Mouse (Mus musculus): Measurements from ENCODE around the gene Syn3. TPM values are rescaled to one million over a fixed set of nuclear protein-coding genes. Genes with fewer than 3 reads are reported as not detected.
"Not testable (repeated sequence)": the region's sequence is repeated elsewhere in the genome, so short reads cannot be mapped to it uniquely, and the experiment has no call there.

Gene Syn3
- polyA plus RNA-seq, 1 experiment from 2014 or later = 5.9 TPM

DNA sequence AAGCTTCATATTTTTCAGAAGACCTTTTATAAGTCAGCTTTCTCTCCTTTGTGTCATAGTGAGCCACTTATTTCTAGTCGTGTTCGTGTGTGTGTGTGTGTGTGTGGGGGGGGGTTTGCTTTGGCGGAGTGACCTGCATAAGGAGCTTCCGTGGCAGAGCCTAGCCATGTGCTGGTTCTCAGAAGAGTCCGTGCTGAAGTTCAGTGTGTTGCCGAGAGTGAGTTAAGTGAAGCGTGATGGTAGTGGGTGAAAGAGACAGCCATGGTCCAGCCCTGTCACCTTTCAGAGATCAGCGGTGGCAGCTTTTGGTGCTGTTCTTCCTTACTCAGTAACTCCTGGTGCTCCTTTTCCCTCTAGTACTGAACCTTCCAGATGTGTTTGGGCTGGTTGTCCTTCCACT lies 454.6 kb downstream of the Syn3 start:
- H3K9me3 ChIP-seq (replicated peaks; ENCODE audit: low read length) = no peaks in the 10 kb centered on the region
- no peak for TF ChIP-seq CTCF (IDR thresholded peaks at IDR 0.05; ENCODE audit: low read depth)
- WGBS = 83% methylated on average over 8 of the region's 8 CpGs
- ATAC-seq (replicated peaks; ENCODE audit: low FRiP score, low read depth) (0 out of 2 replicates have a peak, but pooled peaks have one; percentile 40), DNase-seq (ENCODE audit: low spot score) (no peak)
- H3K27me3 ChIP-seq (ENCODE audit: insufficient read depth, low read length) = no peaks in the 10 kb centered on the region
- no peak overlapping the region for H3K4me2 ChIP-seq (ENCODE audit: low read length)
- H3K9ac ChIP-seq (ENCODE audit: low read depth, low read length) = no peak overlapping the region
- H3K36me3 ChIP-seq (ENCODE audit: insufficient read depth, low read length) = peaks cover 22% of the 10 kb centered on the region
- no peak overlapping the region for H3K4me3 ChIP-seq (replicated peaks; ENCODE audit: low read depth, low read length)
- no peak overlapping the region for H3K27ac ChIP-seq
- no peaks in the 10 kb centered on the region for H3K4me1 ChIP-seq (replicated peaks; ENCODE audit: insufficient read depth, low read length)

DNA sequence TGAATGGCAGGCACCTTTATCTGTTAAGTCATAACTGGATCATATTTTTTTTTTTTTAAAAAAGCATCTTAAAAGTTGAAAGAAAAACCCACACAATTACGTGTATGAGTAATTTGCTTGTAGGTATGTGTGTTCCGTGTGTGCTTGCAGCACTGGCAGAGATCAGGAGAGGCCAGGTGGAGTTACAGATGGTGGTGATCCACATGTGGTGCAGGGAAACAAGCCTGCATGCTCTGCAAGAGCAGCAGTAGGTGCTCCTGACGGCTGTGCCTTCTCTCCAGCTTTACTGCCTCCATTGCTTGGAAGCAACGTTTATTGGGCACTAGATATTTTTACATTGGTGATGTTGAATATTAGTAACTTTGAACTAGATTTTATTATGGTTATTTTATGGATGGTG lies 455.0 kb downstream of the Syn3 start:
- Histone ChIP-seq H3K36me3 (ENCODE audit: insufficient read depth, low read length) (peaks cover 22% of the 10 kb centered on the region), H3K4me2 (ENCODE audit: low read length) (no peak overlapping the region), H3K9ac (ENCODE audit: low read depth, low read length) (no peak overlapping the region), H3K27ac (no peak overlapping the region), H3K4me1 (replicated peaks; ENCODE audit: insufficient read depth, low read length) (no peaks in the 10 kb centered on the region), H3K4me3 (replicated peaks; ENCODE audit: low read depth, low read length) (no peak overlapping the region), H3K9me3 (replicated peaks; ENCODE audit: low read length) (no peaks in the 10 kb centered on the region), H3K27me3 (ENCODE audit: insufficient read depth, low read length) (no peaks in the 10 kb centered on the region)
- 86% methylated on average over 4 of the region's 4 CpGs for WGBS
- no peak for TF ChIP-seq CTCF (IDR thresholded peaks at IDR 0.05; ENCODE audit: low read depth)
- DNase-seq (ENCODE audit: low spot score) = no peak
- ATAC-seq (replicated peaks; ENCODE audit: low FRiP score, low read depth) = no peak

DNA sequence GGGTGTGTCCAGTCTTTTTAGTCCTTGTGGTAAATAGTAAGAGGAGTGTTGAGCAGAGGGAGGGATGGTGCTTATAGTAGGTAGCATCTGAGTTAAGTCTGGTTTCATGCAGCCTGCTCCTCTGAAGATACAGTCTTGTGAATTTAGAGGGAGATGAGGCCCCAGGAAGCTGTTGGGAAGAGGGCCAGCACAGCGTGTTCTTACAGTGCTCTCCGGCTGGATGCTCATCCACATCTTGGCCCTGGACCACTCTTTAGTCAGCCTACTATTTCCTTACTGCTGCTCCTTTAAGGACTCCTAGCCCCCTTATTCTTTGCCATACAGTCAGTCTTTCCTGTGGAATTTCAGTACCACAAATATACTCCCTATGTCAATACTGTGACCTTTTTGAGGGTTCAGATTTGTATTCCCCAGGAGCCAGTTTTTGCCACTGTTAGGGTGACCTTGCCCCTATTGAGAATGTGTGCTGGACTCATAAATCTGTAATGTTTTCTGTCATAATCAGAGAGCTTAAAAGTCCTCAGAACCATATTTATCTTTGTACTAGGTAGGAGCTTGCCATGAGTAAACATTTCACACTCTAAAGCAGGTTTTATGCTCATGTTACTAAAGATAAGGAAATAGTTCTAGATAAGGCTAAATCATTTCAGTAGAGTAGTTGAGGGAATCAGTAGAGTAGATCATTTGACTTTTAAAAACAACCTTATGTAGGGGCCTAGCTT lies 464.5 kb downstream of the Syn3 start:
- Histone ChIP-seq H3K4me2 (ENCODE audit: low read length) (no peak overlapping the region), H3K27ac (no peak overlapping the region), H3K36me3 (ENCODE audit: insufficient read depth, low read length) (peaks cover 20% of the 10 kb centered on the region), H3K9ac (ENCODE audit: low read depth, low read length) (no peak overlapping the region), H3K9me3 (replicated peaks; ENCODE audit: low read length) (no peaks in the 10 kb centered on the region), H3K4me1 (replicated peaks; ENCODE audit: insufficient read depth, low read length) (no peaks in the 10 kb centered on the region), H3K27me3 (ENCODE audit: insufficient read depth, low read length) (no peaks in the 10 kb centered on the region), H3K4me3 (replicated peaks; ENCODE audit: low read depth, low read length) (no peak overlapping the region)
- ATAC-seq (replicated peaks; ENCODE audit: low FRiP score, low read depth) = no peak
- no peak for DNase-seq (ENCODE audit: low spot score)
- TF ChIP-seq CTCF (IDR thresholded peaks at IDR 0.05; ENCODE audit: low read depth) = no peak
- 70% methylated on average over 2 of the region's 2 CpGs for WGBS

DNA sequence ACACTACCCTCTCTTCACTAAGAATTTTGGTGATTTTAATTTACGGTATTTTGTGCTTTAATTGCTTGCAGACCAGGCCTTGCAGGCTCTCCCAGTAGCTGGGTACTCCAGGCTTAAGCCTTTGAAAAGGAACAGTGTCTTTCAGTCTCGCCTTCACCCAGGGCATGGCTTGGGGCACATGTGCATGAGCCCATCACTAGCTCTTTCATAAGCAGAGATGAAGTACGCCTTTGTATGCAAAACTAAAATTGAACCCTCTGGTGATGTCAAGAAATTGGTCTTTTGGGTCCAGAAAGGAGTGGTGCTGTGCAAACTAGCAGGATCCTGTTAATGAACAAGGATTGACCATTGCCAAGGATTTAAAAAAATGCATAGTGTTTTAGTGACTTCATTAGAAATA lies 466.2 kb downstream of the Syn3 start:
- Histone ChIP-seq H3K4me1 (replicated peaks; ENCODE audit: insufficient read depth, low read length) (no peaks in the 10 kb centered on the region), H3K27ac (no peak overlapping the region), H3K9me3 (replicated peaks; ENCODE audit: low read length) (no peaks in the 10 kb centered on the region), H3K36me3 (ENCODE audit: insufficient read depth, low read length) (peaks cover 22% of the 10 kb centered on the region), H3K9ac (ENCODE audit: low read depth, low read length) (no peak overlapping the region), H3K27me3 (ENCODE audit: insufficient read depth, low read length) (no peaks in the 10 kb centered on the region), H3K4me2 (ENCODE audit: low read length) (no peak overlapping the region), H3K4me3 (replicated peaks; ENCODE audit: low read depth, low read length) (no peak overlapping the region)
- DNase-seq (ENCODE audit: low spot score) (no peak), ATAC-seq (replicated peaks; ENCODE audit: low FRiP score, low read depth) (no peak)
- no peak for TF ChIP-seq CTCF (IDR thresholded peaks at IDR 0.05; ENCODE audit: low read depth)
- WGBS = 88% methylated on average over 3 of the region's 3 CpGs

DNA sequence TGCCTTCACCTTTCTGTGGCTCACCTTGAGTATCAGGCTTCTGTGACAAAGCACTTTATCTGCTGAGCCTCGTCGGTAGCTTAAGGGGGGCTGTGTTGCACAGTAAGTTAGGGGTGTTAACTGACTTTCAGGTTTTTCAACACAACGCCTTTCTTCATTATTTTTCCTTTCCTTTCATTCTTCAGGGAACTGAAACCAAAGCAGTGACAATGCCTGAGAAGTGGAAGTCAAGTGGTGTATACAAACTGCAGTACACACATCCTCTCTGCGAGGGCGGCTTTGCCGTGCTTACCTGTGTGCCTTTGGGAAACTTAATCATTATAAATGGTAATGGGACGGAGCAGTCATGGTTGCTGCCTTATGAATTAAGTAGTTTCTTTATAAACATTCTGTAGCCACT lies 468.0 kb downstream of the Syn3 start:
- no peak for DNase-seq (ENCODE audit: low spot score)
- ATAC-seq (replicated peaks; ENCODE audit: low FRiP score, low read depth) = no peak
- no peak for TF ChIP-seq CTCF (IDR thresholded peaks at IDR 0.05; ENCODE audit: low read depth)
- H3K4me1 ChIP-seq (replicated peaks; ENCODE audit: insufficient read depth, low read length) = no peaks in the 10 kb centered on the region
- no peak overlapping the region for H3K4me2 ChIP-seq (ENCODE audit: low read length)
- H3K4me3 ChIP-seq (replicated peaks; ENCODE audit: low read depth, low read length) = no peak overlapping the region
- no peaks in the 10 kb centered on the region for H3K27me3 ChIP-seq (ENCODE audit: insufficient read depth, low read length)
- WGBS = 88% methylated on average over 7 of the region's 7 CpGs
- no peak overlapping the region for H3K9ac ChIP-seq (ENCODE audit: low read depth, low read length)
- H3K36me3 ChIP-seq (ENCODE audit: insufficient read depth, low read length) = peaks cover 26% of the 10 kb centered on the region
- no peak overlapping the region for H3K27ac ChIP-seq
- no peaks in the 10 kb centered on the region for H3K9me3 ChIP-seq (replicated peaks; ENCODE audit: low read length)

DNA sequence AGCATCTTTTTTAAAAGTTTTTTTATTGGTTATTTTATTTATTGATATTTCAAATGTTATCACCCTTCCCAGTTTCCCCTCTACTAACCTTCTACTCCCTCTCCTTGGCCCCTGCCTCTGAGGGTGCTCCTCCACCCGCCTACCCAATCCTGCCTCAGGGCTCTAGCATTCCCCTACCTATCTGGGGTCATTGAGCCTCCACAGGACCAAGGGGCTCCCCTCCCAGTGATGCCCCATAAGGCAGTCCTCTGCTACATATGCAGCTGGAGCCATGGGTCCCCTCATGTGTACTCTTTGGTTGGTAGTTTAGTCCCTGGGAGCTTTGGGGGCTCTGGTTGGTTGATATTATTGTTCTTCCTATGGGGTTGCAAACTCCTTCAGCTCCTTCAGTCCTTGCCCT lies 471.9 kb downstream of the Syn3 start:
- DNase-seq (ENCODE audit: low spot score); H3K27me3 ChIP-seq (ENCODE audit: insufficient read depth, low read length); H3K9me3 ChIP-seq (replicated peaks; ENCODE audit: low read length); H3K4me2 ChIP-seq (ENCODE audit: low read length); H3K27ac ChIP-seq; H3K4me1 ChIP-seq (replicated peaks; ENCODE audit: insufficient read depth, low read length); H3K9ac ChIP-seq (ENCODE audit: low read depth, low read length); H3K4me3 ChIP-seq (replicated peaks; ENCODE audit: low read depth, low read length); ATAC-seq (replicated peaks; ENCODE audit: low FRiP score, low read depth): not testable (repeated sequence)
- H3K36me3 ChIP-seq (ENCODE audit: insufficient read depth, low read length) = peaks cover 20% of the 10 kb centered on the region
- 71% methylated on average over 1 of the region's 1 CpGs for WGBS

DNA sequence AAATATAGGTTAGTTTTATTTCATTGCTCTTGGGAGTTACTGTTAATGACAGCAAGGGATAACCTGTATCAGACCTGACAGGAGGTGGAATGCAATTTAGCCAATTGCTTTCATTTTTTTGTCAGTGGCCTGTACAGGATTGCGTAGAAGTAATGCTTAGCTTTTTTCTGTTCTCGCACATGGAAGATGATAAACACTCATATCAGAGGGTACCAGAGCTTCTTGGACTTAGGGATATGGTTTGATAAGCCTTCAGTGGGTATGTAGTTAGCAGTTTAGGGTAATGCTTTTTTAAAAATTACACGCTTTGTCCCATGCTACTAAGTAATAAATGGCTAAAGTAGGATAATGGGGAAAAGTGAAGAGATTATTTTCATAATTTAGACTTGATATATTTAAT lies 472.3 kb downstream of the Syn3 start:
- H3K4me1 ChIP-seq (replicated peaks; ENCODE audit: insufficient read depth, low read length) = no peaks in the 10 kb centered on the region
- H3K27ac ChIP-seq = no peak overlapping the region
- ATAC-seq (replicated peaks; ENCODE audit: low FRiP score, low read depth) (no peak), DNase-seq (ENCODE audit: low spot score) (no peak)
- H3K4me2 ChIP-seq (ENCODE audit: low read length) = no peak overlapping the region
- peaks cover 20% of the 10 kb centered on the region for H3K36me3 ChIP-seq (ENCODE audit: insufficient read depth, low read length)
- no peaks in the 10 kb centered on the region for H3K9me3 ChIP-seq (replicated peaks; ENCODE audit: low read length)
- no peak overlapping the region for H3K4me3 ChIP-seq (replicated peaks; ENCODE audit: low read depth, low read length)
- no peaks in the 10 kb centered on the region for H3K27me3 ChIP-seq (ENCODE audit: insufficient read depth, low read length)
- 96% methylated on average over 3 of the region's 3 CpGs for WGBS
- H3K9ac ChIP-seq (ENCODE audit: low read depth, low read length) = no peak overlapping the region
- TF ChIP-seq CTCF (IDR thresholded peaks at IDR 0.05; ENCODE audit: low read depth) = no peak

Measured in kidney, postnatal 0 days (tissue).